Mouse (Mus musculus): ENCODE data around the gene Gpr4.

GRCm38 (mm10) chr7:19162928-19163327 is 49.4 kb upstream of the Gpr4 start:
- no peak for TF ChIP-seq MEF2A (IDR thresholded peaks at IDR 0.05; ENCODE audit: borderline replicate concordance, low read depth, low read length)
- no peak for TF ChIP-seq JUND (conservative IDR thresholded peaks at IDR 0.05; ENCODE audit: low read depth, low read length)
- TF ChIP-seq USF1 (IDR thresholded peaks at IDR 0.05; ENCODE audit: low read depth, low read length), result no peak
- TF ChIP-seq CTCF (conservative IDR thresholded peaks at IDR 0.05 in 1 of 2, IDR thresholded peaks at IDR 0.05 in 1 of 2; ENCODE audit: low read depth in 2 of 2, low read length in 2 of 2), result no peak
- no peak for TF ChIP-seq TCF12 (IDR thresholded peaks at IDR 0.05; ENCODE audit: low read depth, low read length)
- no peak for TF ChIP-seq MAFK (IDR thresholded peaks at IDR 0.05; ENCODE audit: insufficient replicate concordance, low read length)
- TF ChIP-seq HCFC1 (IDR thresholded peaks at IDR 0.05; ENCODE audit: low read depth, low read length), result no peak
- no peak for TF ChIP-seq POLR2A (IDR thresholded peaks at IDR 0.05; ENCODE audit: low read depth, low read length)
- TF ChIP-seq SIN3A (IDR thresholded peaks at IDR 0.05; ENCODE audit: low read length), result no peak
- no peak for TF ChIP-seq ZC3H11A (IDR thresholded peaks at IDR 0.05; ENCODE audit: low read depth, low read length)
- no peak for TF ChIP-seq KAT2A (IDR thresholded peaks at IDR 0.05; ENCODE audit: insufficient replicate concordance, low read length)

Measured in CH12.LX (cell line).